Mouse (Mus musculus) midbrain, embryonic 14.5 days (tissue): ENCODE measurements around the gene Gm10197. TPM values are rescaled to one million over a fixed set of nuclear protein-coding genes. Genes with fewer than 3 reads are reported as not detected.

ENCODE experiments used
- ATAC-seq: fragments of 200-750 bp; cut with Nextera tagmentation; 2 replicates; pipeline ENCODE4 v1.8.0; 2017; ENCODE audit warnings: moderate number of reproducible peaks, moderate library complexity; ENCODE audit not compliant: low FRiP score, low TSS enrichment
- DNase-seq: peaks from one replicate; pipeline ENCODE4 v3.0.0-alpha.2; 2015
- H3K27ac ChIP-seq: fragments of 300-500 bp; sonication (generic); replicated peaks from 2 replicates; pipeline ENCODE4 v1.5.1; 2014; ENCODE audit warnings: mild to moderate bottlenecking, low read depth, low read length, moderate library complexity
- H3K27me3 ChIP-seq: fragments of 300-500 bp; sonication (generic); 2 replicates; pipeline ENCODE4 v1.6.1; 2014; ENCODE audit warnings: low read length, control low read depth, mixed read lengths; ENCODE audit not compliant: control insufficient read depth, insufficient read depth
- H3K36me3 ChIP-seq: fragments of 300-500 bp; sonication (generic); 2 replicates; pipeline ENCODE4 v1.6.1; 2014; ENCODE audit warnings: low read length, control low read depth; ENCODE audit not compliant: control insufficient read depth, insufficient read depth
- H3K4me1 ChIP-seq: fragments of 300-500 bp; sonication (generic); 2 replicates; pipeline ENCODE4 v1.6.1; 2014; ENCODE audit warnings: mild to moderate bottlenecking, antibody characterized with exemption, low read length, control low read depth; ENCODE audit not compliant: control insufficient read depth, insufficient read depth
- H3K4me2 ChIP-seq: fragments of 300-500 bp; sonication (generic); 2 replicates; pipeline ENCODE4 v1.6.1; 2014; ENCODE audit warnings: mild to moderate bottlenecking, low read length, moderate library complexity
- H3K4me3 ChIP-seq: fragments of 300-500 bp; sonication (generic); replicated peaks from 2 replicates; pipeline ENCODE4 v1.5.1; 2014; ENCODE audit warnings: low read depth, low read length
- H3K9ac ChIP-seq: fragments of 300-500 bp; sonication (generic); replicated peaks from 2 replicates; pipeline ENCODE4 v1.6.1; 2014; ENCODE audit warnings: mild to moderate bottlenecking, low read length, moderate library complexity
- H3K9me3 ChIP-seq: fragments of 300-500 bp; sonication (generic); 2 replicates; pipeline ENCODE4 v1.6.1; 2016; ENCODE audit warnings: low read length, control low read depth, mixed read lengths; ENCODE audit not compliant: control insufficient read depth
- WGBS: fragments of 180-500 bp; shearing (Covaris S2); extraction: QIAGEN DNeasy Blood & Tissue Kit; methylation state at CpG from one replicate; pipeline ENCODE4 v1.1.7; 2014; 5-methylcytosine and 5-hydroxymethylcytosine counted together
- polyA plus RNA-seq: library from polyadenylated mRNA; unstranded; fragments of >200 nt; fragmentation: Nextera tagmentation; extraction: Ambion mirVana; gene quantifications from 2 replicates; pipeline ENCODE4 v1.2.1, GENCODE M21; 2014

The Gm10197 gene
- polyA plus RNA-seq, 1 experiment from 2014 or later, result 4.4 TPM

DNA sequence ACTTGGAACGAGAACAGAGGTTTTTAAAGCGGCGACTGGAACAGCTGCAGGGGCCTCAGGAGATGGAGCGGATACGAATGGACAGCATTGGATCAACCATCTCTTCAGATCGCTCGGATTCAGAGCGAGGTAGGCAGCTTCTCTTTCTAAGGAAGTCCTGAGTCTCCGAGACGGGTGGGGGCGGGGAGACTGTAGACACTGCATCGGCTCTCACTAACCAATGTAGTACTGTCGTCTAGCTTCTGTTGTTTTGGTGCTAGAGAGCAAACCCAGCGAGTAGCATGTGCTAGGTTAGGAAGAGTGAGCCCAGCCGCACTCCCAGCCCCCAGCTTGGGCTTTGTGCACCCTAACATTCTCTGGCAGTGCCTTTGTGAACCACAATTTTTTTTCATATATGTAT is 1.3 kb downstream of the Gm10197 start:
- H3K36me3 ChIP-seq, result peaks cover 31% of the 10 kb centered on the region
- 0 out of 2 replicates have a peak, but pooled peaks cover 10% of the 10 kb centered on the region for H3K4me1 ChIP-seq
- H3K27me3 ChIP-seq, result no peaks in the 10 kb centered on the region
- DNase-seq (no peak), ATAC-seq (no peak)
- H3K4me3 ChIP-seq, result no peak overlapping the region
- no peaks in the 10 kb centered on the region for H3K9me3 ChIP-seq
- no peak overlapping the region for H3K9ac ChIP-seq
- WGBS, result 84% methylated on average over 15 of the region's 15 CpGs
- H3K27ac ChIP-seq, result no peak overlapping the region
- no peak overlapping the region for H3K4me2 ChIP-seq

DNA sequence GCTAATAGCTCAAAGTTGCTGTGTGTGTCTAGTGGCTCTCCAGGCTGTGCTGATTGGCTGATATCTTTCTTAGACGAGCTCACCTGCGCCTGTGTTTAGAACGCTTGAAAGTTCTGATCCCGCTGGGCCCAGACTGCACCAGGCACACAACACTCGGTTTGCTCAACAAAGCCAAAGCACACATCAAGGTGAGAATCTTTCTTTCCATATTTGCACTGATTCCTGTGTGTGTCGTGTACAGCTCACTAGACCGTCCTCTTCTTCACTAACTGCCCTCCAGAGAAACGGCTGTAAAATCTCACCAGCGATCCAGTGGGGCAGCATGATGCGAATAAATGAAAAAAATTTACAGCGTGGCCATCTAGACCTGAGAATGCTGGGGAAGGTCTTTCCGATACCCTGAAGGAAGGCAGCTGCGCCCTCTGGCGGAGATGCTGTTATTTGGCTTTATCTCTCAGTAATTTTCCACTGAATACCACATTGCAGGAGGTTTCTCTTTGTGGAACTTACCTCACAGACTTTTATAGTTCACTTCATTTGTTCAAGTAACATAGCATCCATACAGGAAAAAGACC is 2.0 kb downstream of the Gm10197 start:
- H3K9me3 ChIP-seq, result no peaks in the 10 kb centered on the region
- ATAC-seq (peak; percentile 40; the same call in 1 of the 2 replicates), DNase-seq (peak; percentile 94)
- H3K27me3 ChIP-seq, result no peaks in the 10 kb centered on the region
- WGBS, result 35% methylated on average over 14 of the region's 14 CpGs
- H3K4me1 ChIP-seq, result 0 out of 2 replicates have a peak, but pooled peaks cover 10% of the 10 kb centered on the region
- H3K9ac ChIP-seq, result no peak overlapping the region
- H3K36me3 ChIP-seq, result peaks cover 28% of the 10 kb centered on the region
- H3K4me2 ChIP-seq, result no peak overlapping the region
- no peak overlapping the region for H3K4me3 ChIP-seq
- H3K27ac ChIP-seq, result no peak overlapping the region

DNA sequence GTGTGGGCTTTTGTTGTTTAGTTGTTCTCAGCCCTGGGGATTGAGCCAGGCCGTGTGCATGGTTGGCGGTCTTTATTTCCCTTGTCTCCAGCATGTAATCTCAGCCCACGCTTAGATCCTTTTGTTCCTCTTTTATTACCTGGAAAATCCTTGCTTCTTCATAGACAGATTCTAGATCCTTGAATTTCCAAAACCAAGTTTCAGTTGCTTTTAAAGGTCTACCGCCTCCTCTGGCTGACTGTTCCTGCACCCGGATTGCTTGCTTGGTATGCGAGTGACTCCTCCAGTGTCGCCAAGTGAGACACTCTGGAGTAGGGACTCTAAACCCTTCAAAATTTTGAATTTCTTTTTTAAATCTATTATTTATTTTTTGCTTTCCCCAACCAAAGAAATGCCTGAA is 4.7 kb downstream of the Gm10197 start:
- Histone ChIP-seq H3K27ac (no peak overlapping the region), H3K27me3 (no peaks in the 10 kb centered on the region), H3K9ac (no peak overlapping the region), H3K4me2 (no peak overlapping the region), H3K9me3 (no peaks in the 10 kb centered on the region), H3K4me3 (no peak overlapping the region), H3K36me3 (peaks cover 8% of the 10 kb centered on the region; the same call in 1 of the 2 replicates), H3K4me1 (0 out of 2 replicates have a peak, but pooled peaks cover 10% of the 10 kb centered on the region)
- WGBS, result 65% methylated on average over 7 of the region's 7 CpGs
- no peak for ATAC-seq
- no peak for DNase-seq

DNA sequence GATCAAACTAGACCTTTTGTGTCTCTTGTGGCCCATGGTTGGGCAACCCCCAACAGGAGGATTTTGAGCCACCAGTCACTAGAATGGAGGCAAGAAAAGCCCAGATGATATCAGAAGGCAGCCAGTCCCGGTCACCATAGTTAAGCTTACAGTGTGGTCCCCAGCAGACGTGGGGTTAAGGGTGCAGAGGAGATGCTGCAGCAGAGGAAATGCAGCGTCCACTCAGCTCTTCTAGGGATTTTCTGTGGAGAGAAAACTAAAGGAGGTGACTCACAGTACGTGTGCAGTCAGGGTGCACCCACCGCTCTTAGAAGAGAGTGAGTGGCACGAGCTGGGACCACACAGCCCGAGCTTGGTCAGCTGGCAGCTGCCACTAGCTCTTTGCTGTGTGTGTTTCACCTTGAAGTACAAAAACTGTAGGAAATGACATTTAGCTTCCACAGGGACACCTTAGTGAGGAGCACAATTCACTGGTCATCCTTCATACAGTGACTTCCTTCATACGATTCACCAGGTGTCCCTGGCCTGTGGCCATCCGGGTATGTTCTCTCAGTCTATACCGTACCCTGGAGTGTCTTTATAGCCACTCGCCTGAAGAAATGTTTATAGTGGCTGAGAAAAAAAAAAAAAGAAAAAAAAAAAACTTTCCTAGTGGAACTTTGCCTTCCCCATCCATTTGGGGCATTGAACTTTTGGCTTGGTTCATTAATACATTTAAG is 5.3 kb downstream of the Gm10197 start:
- DNase-seq (no peak), ATAC-seq (no peak)
- Histone ChIP-seq H3K4me3 (no peak overlapping the region), H3K4me2 (no peak overlapping the region), H3K27me3 (no peaks in the 10 kb centered on the region), H3K9me3 (no peaks in the 10 kb centered on the region), H3K27ac (no peak overlapping the region), H3K4me1 (0 out of 2 replicates have a peak, but pooled peaks cover 10% of the 10 kb centered on the region), H3K36me3 (0 out of 2 replicates have a peak, but pooled peaks cover 3% of the 10 kb centered on the region), H3K9ac (no peak overlapping the region)
- 80% methylated on average over 11 of the region's 11 CpGs for WGBS

DNA sequence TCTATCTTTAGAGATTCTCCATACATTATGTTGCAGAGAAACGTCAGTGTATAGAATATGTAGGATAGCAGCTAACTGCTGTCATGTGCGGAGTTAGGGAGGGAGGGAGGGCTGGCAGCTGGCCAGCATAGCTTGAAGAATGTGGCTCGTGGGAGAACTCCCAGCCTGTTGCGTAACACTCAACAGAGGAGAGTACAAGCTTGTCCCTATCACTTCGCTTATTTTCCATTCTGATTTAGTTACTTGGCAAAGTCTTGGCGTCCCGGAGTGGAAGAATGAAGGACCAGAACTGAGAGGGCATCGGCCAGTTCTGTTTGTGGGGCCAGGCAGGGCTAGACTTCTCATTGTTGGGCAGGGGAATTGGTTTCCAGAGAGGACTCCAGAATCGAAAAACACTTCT is 6.6 kb downstream of the Gm10197 start:
- H3K4me3 ChIP-seq, result no peak overlapping the region
- no peaks in the 10 kb centered on the region for H3K27me3 ChIP-seq
- H3K4me2 ChIP-seq, result no peak overlapping the region
- WGBS, result 33% methylated on average over 9 of the region's 9 CpGs
- ATAC-seq, result no peak
- peaks cover 10% of the 10 kb centered on the region; the same call in 1 of the 2 replicates for H3K4me1 ChIP-seq
- H3K9me3 ChIP-seq, result no peaks in the 10 kb centered on the region
- peak; percentile 75 for DNase-seq
- H3K9ac ChIP-seq, result no peak overlapping the region
- H3K36me3 ChIP-seq, result no peaks in the 10 kb centered on the region
- no peak overlapping the region for H3K27ac ChIP-seq

DNA sequence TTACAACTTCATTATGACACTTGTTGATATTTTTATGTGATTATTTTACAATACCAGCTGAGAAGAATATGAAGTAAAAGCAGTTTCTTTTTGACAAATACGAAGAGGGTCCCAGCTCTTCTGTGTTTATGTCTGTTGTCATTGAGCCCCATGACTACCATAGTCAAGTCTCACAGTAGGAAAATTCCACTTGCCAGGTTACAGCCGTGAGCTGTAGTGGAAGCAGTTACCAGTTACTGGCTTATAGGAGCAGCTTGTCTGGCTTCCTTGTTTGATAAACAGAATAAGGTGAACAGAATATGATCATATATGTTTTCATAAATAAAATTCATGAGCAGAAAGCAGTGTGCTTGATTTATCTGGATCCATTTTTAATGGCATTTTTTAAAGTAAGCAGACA is 7.0 kb downstream of the Gm10197 start:
- Histone ChIP-seq H3K27ac (no peak overlapping the region), H3K36me3 (no peaks in the 10 kb centered on the region), H3K27me3 (no peaks in the 10 kb centered on the region), H3K9me3 (no peaks in the 10 kb centered on the region), H3K9ac (no peak overlapping the region), H3K4me3 (no peak overlapping the region), H3K4me2 (no peak overlapping the region), H3K4me1 (peaks cover 14% of the 10 kb centered on the region; the same call in 1 of the 2 replicates)
- DNase-seq (no peak), ATAC-seq (no peak)
- WGBS, result 70% methylated on average over 2 of the region's 2 CpGs

DNA sequence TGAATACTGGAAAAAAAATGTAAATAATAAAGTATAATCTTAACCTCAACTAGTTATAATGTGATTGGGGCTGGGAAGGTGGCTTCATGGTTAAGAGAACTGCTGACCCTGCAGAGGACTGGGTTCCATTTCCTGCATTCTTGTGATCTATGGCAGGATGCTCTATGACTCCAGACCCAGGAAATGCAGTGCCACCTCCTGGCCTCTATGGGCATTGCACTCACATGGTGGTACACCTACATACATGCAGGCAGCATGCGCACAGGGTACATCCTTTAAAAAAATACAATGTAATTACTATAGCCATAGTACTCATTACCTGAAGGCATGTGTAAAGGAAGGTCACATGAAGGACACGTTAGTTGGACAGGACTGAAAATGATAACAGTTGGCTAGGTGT is 8.6 kb downstream of the Gm10197 start:
- Histone ChIP-seq H3K4me2 (no peak overlapping the region), H3K36me3 (no peaks in the 10 kb centered on the region), H3K4me3 (no peak overlapping the region), H3K4me1 (peaks cover 18% of the 10 kb centered on the region; the same call in 1 of the 2 replicates), H3K9me3 (no peaks in the 10 kb centered on the region), H3K27ac (no peak overlapping the region), H3K9ac (no peak overlapping the region), H3K27me3 (no peaks in the 10 kb centered on the region)
- peak; percentile 39 for DNase-seq
- no peak for ATAC-seq
- 50% methylated on average over 2 of the region's 2 CpGs for WGBS

DNA sequence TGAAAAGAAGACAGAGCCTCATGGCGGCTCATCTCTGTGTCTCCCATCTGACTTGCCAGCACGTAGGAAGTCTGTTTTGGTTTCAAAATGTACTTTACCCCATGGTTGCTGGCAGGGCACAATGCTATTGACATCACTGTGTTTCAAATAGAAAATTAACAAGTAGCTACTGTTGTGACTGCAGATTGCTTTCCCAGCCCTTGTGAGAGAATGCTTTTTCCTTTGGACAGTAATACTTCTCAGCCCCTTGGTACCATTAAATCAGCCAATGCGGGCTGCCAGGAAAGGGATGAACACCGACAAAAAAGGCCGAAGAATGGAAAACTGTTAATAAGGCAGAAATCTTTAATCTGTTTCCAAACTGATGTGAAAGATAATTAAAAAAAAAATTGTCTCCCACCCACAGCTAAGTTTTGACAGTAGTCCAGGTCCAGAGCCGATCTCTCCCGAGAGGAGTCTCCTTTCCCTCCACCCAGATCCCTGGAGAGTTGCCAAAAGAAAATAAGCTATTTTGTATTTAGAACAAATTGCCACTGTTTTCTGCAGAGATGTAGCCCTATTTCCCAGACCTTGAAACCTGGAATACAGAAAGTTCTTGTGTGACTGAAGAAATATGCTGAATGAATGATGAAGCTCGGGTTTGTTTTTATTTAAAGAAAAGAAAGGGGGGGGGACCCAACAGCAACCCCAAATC is 11.2 kb downstream of the Gm10197 start:
- ATAC-seq (no peak), DNase-seq (peak; percentile 64)
- H3K4me3 ChIP-seq, result no peak overlapping the region
- peaks cover 8% of the 10 kb centered on the region; the same call in 1 of the 2 replicates for H3K4me1 ChIP-seq
- no peak overlapping the region for H3K9ac ChIP-seq
- no peaks in the 10 kb centered on the region for H3K36me3 ChIP-seq
- H3K27ac ChIP-seq, result peak overlapping the region; percentile 61
- 56% methylated on average over 8 of the region's 8 CpGs for WGBS
- H3K27me3 ChIP-seq, result no peaks in the 10 kb centered on the region
- H3K4me2 ChIP-seq, result peak overlapping the region; percentile 38; the same call in 1 of the 2 replicates
- H3K9me3 ChIP-seq, result no peaks in the 10 kb centered on the region
